Mouse (Mus musculus) activated CD4-positive, CD25-positive, alpha-beta regulatory T cell, adult 4 months (primary cell): ENCODE data around the gene Stard3. TPM values are rescaled to one million over a fixed set of nuclear protein-coding genes. Genes with fewer than 3 reads are reported as not detected.

Source experiments
- ATAC-seq: one replicate; pipeline ENCODE4 v1.8.0; 2017
- polyA plus RNA-seq, 2 experiments: library from polyadenylated mRNA; unstranded; fragments of 100-300 nt; shearing (Covaris generic); gene quantifications; one replicate each; pipeline ENCODE4 v1.2.1; 2017

The Stard3 gene
- polyA plus RNA-seq, 2 experiments from 2014 or later, result 33.3 to 42.1 TPM

DNA sequence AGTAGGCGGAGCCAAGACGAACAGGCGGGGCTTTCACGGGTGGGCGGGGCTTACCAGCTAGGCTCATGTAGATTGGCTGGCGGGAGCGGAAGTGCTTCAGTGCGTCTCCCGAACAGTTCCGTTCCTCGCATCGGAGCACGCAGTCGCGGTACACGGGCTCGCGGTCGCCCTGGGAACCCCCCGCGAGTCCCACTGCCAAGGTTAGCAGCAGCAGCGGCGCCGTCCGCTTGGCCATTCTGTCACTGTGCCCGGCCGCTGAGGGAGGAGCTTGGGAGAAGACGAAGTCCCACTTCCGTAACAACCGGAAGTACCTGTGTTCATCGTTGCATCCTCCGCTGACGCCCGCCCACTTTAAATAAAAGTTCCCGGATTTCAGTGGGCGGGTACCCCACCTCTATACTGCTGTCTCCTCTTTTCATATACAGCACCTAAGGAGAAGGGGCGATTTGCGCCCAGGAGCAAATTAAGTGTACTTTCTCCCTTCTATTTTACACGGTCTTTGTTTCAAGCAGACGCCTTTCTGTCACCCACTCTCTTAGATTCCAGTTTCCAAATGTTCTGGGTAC lies 42.1 kb downstream of the Stard3 start, which contains the start of gene Pgap3:
Gene Pgap3, minus strand, starts transcription at position 330 of the 566 bp plus-strand sequence.
- ATAC-seq, result peak; percentile 93

DNA sequence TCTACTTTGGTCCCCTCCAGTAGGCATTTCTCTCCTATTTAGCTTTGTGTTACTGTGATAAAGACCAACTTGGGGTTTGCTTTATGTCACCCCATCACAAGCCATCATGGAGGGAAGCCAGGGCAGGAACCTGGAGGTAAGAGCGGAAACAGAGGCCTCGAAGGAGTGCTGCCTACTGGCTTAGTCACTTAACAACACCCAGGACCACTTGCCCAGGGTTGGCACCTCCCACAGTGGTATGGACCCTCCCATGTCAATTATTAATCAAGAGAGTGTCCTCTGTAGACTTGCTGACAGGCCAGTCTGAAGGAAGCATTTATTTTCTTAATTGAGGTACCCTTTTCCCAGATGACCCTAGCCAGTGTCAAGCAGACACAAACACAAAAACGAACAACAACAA lies 42.6 kb downstream of the Stard3 start:
- ATAC-seq, result no peak

DNA sequence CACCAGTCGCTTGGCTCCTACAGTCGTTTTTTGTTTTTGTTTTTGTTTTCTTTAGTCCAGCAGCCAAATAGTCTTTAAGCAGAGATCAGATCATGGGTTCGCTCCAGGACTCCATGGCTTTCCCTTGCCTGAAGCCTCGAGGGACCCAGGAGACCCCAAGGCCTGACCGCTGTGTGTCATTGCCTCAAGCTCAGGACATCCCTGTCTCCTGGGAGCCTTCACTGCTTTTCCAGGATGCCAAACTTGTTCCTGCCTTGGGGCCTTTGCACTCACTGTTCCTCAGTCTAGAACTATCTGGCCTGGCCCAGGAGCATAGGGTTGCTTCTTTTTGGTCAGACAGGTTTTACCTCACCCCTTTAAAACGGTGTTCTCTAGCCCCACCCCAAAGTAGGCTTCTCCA lies 48.5 kb downstream of the Stard3 start:
- ATAC-seq, result no peak

DNA sequence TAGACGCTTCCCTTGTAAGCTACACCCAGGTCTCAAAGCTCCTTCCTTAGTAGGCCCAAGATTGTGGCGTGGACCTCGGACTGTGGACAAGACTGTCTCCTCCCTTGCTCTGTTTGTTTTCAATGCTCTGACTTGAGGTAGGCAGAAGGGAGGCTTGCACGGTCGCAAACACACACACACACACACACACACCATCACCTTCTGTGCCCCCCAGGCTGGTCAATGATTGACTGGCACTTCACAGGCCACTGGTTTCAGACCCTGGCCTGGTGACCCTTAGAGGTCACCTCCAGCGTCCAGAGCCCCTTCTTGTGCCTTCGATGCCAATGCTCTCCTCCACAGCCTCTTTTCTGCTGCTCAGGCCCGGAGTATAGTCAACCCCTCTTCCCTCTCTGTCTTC lies 50.7 kb downstream of the Stard3 start:
- no peak for ATAC-seq

DNA sequence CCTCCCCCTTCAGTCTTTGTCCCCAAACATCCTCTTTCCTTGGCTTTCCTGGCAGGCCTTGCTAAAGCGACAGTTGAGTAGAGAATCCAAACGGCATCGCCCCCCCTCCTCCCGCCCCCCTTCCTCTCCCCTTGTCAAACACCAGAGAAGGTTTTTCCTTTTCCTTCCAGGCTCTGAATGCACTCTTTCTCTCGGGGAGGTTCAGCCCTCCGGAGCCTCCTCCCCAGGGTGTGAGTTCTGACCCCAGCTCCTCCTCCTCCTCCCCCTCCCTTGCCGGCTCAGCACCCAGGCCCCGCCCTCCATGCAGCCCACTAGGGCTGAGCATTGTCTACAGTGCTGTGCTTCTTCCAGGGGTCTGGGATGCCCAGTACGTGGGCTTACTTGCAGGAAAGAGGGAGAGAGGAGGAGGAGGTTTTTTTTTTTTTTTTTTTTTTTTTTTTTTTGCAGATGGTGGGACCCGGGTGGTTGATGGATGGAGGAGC lies 51.2 kb downstream of the Stard3 start:
- ATAC-seq, result no peak

DNA sequence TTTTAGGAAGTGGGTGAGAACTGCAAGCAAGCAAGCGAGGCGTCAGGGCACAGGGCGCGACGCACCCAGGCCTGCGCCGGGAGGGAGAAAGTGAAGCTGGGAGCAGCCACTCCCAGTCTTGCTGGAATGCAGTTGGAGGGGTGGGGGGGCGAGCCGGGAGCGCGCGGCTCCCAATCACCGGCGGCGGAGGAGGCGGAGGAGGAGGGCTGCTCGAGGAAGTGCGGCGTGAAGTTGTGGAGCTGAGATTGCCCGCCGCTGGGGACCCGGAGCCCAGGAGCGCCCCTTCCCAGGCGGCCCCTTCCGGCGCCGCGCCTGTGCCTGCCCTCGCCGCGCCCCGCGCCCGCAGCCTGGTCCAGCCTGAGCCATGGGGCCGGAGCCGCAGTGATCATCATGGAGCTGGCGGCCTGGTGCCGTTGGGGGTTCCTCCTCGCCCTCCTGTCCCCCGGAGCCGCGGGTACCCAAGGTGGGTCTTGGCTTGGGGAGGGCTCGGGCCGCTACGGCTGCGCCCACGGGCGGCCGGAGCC lies 54.2 kb downstream of the Stard3 start, which contains the start of gene Erbb2:
Gene Erbb2, plus strand, starts transcription at position 198 of the 524 bp plus-strand sequence.
- no peak for ATAC-seq

DNA sequence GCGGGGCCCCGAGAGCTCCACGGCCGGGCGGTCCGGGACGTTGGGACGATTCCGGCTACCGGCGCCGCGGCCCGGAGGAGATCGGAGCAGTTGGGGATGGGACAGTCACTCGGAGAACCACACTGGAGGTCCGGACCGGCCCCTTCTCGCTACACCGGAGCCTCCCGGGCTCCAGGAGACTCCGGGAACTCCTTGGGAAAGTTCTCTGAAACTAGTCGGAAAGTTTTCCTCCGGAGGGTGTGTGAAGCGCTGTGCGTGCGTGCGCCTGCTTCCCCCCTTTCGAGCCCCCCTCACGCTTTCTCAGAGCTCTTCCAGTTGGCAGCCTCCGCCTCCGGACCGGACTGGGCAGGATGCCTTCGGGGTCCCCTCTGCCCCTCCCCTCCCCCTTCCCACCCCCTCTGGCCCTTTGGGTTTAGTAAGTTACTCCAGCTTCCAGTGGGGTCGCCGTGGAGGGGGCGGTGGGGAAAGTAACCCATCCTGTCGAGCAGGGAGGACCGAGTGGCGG lies 54.7 kb downstream of the Stard3 start:
- ATAC-seq, result no peak

DNA sequence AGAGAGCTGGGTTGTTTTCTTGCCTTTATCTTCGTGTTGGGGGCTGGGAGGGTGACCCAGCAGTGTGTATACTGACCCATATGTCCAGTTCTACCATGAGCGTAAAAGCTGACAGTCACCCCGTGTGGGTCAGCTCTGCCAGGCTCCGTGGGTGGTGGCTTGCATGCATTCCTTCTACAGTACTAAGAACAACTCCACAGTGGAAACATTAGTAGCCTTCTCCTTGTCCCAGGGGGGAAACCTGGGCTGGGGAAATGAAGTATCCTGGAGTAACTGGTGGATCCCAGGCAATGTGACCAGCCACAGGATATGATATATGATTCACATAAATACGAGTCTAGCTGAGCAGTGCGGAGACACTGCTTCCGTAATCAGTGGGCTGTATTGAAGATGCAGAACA lies 55.6 kb downstream of the Stard3 start:
- no peak for ATAC-seq

DNA sequence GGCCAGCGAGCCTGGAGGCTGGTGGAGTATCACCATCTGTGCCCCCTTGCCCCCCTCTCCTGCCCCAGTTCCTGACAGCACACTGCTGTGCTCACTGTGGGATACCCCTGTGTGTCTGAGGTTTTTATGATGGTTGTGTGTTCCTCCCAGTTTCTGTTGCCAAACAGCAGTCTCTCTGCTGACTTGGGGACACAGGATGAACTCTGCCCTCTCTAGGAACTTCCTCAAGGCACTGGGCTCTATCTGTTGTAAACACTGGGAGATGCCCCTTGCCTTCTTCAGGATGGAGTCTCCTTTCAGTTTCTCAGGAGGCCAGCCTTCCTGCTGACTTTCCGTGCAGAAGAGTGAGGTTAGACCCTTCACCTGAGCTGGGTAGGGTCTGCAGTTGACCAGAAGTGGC lies 56.0 kb downstream of the Stard3 start:
- ATAC-seq, result no peak

DNA sequence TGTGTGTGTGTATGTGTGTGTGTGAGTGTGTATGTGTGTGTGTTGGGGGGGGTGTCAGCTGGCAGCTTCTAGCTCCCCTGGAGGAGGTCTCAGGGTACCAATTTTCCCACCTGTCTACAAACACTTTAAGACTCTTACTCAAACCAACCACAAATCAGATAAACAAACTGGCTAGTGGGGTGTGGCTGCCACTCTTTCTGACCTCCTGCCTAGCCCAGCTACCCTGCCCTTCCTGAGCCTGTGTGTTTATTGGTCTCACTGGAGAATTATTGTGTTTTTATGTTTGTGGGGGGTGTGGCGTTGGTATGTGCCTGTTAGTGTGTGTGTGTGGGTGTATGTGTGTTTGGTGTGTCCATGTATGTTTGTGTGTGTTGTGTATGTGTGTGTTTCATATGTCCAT lies 58.9 kb downstream of the Stard3 start:
- no peak for ATAC-seq

DNA sequence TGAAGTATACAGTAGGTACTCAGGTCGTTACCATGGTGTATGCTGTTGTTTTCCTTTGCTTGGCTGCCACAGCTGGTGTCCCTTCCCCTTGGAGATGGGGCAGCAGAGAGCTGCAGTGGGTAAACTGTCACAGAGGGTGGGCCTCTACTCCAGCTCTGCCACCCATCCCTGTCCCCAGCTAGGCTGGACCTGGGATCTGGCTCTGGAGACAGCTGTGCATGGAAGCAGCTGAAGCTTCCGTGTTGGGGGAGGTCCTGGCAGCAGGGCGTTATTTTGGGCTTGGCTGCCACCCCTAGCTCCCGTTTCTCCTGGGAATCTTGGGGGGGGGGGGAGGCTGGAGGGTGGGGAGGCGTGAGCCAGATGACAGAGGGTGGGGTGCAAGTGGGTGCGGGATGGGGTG lies 60.1 kb downstream of the Stard3 start:
- ATAC-seq, result no peak

DNA sequence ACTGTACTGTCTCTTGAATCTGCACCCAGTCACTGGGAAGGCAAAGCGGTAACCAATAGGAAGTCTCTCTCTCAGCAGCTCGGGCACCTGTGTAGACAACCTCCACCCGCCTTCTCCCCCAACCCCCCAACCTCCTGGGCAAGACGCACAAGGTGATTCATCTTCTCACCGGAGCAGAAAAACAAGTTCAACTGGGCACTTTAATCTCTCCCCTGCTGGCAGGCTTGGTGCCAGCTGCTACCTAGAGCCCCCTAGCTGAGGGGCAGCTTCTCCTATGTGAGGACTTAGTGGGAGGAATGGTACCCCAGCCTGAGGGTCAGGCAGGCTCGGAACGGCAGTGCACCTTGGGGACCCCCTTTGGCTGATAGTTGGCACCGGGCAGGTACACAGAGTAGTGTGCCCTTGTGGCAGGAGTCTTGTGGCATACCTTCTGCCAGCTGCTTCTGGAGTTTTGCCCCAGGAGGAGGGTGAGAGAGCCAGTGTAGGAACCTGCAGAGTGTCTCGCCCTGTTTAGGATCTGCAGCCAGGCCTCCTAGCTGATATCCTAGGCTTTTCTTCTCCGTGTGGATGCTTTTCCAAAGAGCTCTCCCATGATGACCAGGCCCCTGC lies 60.9 kb downstream of the Stard3 start:
- no peak for ATAC-seq

DNA sequence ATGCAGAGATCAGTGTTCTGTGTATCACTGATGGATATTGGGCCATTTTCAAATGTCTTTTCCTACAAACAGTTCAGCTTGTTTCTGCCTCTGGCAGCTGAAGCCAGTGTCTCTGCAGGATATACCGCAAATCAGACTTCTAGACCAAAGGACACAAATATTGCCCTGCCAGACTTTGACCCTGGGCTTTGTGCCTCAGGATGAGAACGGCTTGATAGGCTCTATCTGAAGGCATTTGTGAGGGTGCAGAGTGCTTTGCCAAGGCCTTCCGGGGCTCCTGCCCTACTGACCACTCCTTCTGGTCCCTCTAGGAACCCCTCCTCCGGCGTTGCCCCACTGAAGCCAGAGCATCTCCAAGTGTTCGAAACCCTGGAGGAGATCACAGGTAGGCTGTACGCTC lies 68.4 kb downstream of the Stard3 start:
- no peak for ATAC-seq

DNA sequence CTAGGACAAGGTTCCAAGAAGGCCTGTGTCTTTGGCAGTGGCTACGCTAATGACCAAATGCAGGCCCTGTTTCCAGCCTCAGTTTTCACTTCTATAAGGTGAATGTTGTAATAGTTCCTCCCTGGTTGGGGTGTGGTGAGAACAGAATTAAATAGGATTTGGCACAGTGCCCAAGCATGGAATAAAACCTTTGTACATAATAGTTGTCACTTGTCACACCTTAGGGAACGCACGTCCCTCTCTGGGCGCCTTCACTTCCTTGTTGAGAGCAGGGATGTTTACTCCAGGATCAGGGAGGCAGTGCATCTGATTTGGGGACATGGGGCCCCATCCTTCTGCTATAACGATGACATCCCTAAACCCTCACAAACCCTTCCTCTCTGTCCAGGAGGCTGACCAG lies 70.3 kb downstream of the Stard3 start:
- no peak for ATAC-seq

Other genes with a start within 250 kb of the Stard3 start
- 1 to 10 TPM; 7.7 to 8.4 TPM for gene Fbxl20, start 208.0 kb upstream of the Stard3 start, polyA plus RNA-seq
- 10 to 100 TPM; 60.6 to 70.5 TPM for gene Med1, start 165.1 kb upstream of the Stard3 start, polyA plus RNA-seq
- 10 to 100 TPM; 24.6 to 24.9 TPM for gene Cdk12, start 155.3 kb upstream of the Stard3 start, polyA plus RNA-seq
- gene Neurod2, start 28.7 kb upstream of the Stard3 start, polyA plus RNA-seq, result not detected
- not detected for gene Ppp1r1b, start 10.0 kb upstream of the Stard3 start, polyA plus RNA-seq
- gene Tcap, start 25.4 kb downstream of the Stard3 start, polyA plus RNA-seq, result not detected
- gene Pnmt, start 28.1 kb downstream of the Stard3 start, polyA plus RNA-seq, result not detected
- 1 to 10 TPM; 3.3 to 4.0 TPM for gene Pgap3, start 42.1 kb downstream of the Stard3 start, polyA plus RNA-seq
- gene Erbb2, start 54.1 kb downstream of the Stard3 start, polyA plus RNA-seq, result under 1 TPM in 1 of 2 experiments, not detected in 1; 0.07 TPM
- gene Mien1, start 80.6 kb downstream of the Stard3 start, polyA plus RNA-seq, result 100 to 1,000 TPM; 161 to 193 TPM
- gene Grb7, start 88.0 kb downstream of the Stard3 start, polyA plus RNA-seq, result 1 to 10 TPM; 2.3 to 3.4 TPM
- gene Ikzf3, start 187.7 kb downstream of the Stard3 start, polyA plus RNA-seq, result 100 to 1,000 TPM in 1 of 2 experiments, 10 to 100 TPM in 1; 95.8 to 124 TPM
- gene Zpbp2, start 192.7 kb downstream of the Stard3 start, polyA plus RNA-seq, result 1 to 10 TPM; 4.2 to 7.1 TPM
- gene Ormdl3, start 229.0 kb downstream of the Stard3 start, polyA plus RNA-seq, result 10 to 100 TPM; 15.8 to 37.6 TPM
- not detected for gene Lrrc3c, start 239.9 kb downstream of the Stard3 start, polyA plus RNA-seq